Mouse (Mus musculus) left cerebral cortex, adult 11 months (tissue): Measurements from ENCODE around the gene Pltp.
A peak's percentile ranks its signal among the peaks of the same experiment; 100 is the strongest.

Experiments used
- DNase-seq: peaks from one replicate; pipeline ENCODE4 v3.0.0; 2022; ENCODE audit warnings: low spot score

The Pltp gene

GRCm38 (mm10) chr2:164845782-164846181 lies 11.7 kb downstream of the Pltp start:
- no peak for DNase-seq

GRCm38 (mm10) chr2:164835164-164835563 lies 22.3 kb downstream of the Pltp start:
- no peak for DNase-seq

- no peak for DNase-seq
Observed at GRCm38 (mm10) chr2:164834531-164834930, 23.0 kb downstream of the Pltp start.

GRCm38 (mm10) chr2:164833314-164833959 lies 24.1 kb downstream of the Pltp start, which contains the start of gene Neurl2:
Gene Neurl2 (minus strand): TSS chr2:164833456.
- peak; percentile 91 for DNase-seq

- peak; percentile 64 for DNase-seq
Observed at GRCm38 (mm10) chr2:164832748-164833301, 24.7 kb downstream of the Pltp start, which contains the start of gene Ctsa. Gene Ctsa (plus strand): TSS chr2:164832873.

GRCm38 (mm10) chr2:164832032-164832747 lies 25.3 kb downstream of the Pltp start:
- no peak for DNase-seq

- no peak for DNase-seq
Observed at GRCm38 (mm10) chr2:164831029-164831428, 26.5 kb downstream of the Pltp start.

- DNase-seq: no peak
Observed at GRCm38 (mm10) chr2:164829090-164829489, 28.4 kb downstream of the Pltp start.

- no peak for DNase-seq
Observed at GRCm38 (mm10) chr2:164828437-164828836, 29.1 kb downstream of the Pltp start, which contains the start of gene Spata25. Gene Spata25 (minus strand): TSS chr2:164828537.

- DNase-seq: no peak
Observed at GRCm38 (mm10) chr2:164827146-164827850, 30.2 kb downstream of the Pltp start.

- no peak for DNase-seq
Observed at GRCm38 (mm10) chr2:164825521-164825920, 32.0 kb downstream of the Pltp start.

GRCm38 (mm10) chr2:164823969-164824368 lies 33.5 kb downstream of the Pltp start:
- no peak for DNase-seq

GRCm38 (mm10) chr2:164823181-164823585 lies 34.3 kb downstream of the Pltp start:
- DNase-seq: no peak

GRCm38 (mm10) chr2:164822636-164823165 lies 34.8 kb downstream of the Pltp start, which contains the start of gene Zswim1:
Gene Zswim1 (plus strand): TSS chr2:164822686.
- DNase-seq: peak; percentile 99

GRCm38 (mm10) chr2:164821060-164821459 lies 36.5 kb downstream of the Pltp start:
- DNase-seq: no peak

GRCm38 (mm10) chr2:164817703-164818102 lies 39.8 kb downstream of the Pltp start:
- DNase-seq: no peak

- no peak for DNase-seq
Observed at GRCm38 (mm10) chr2:164817206-164817605, 40.3 kb downstream of the Pltp start.

GRCm38 (mm10) chr2:164815821-164816220 lies 41.7 kb downstream of the Pltp start:
- DNase-seq: no peak

- no peak for DNase-seq
Observed at GRCm38 (mm10) chr2:164815348-164815747, 42.2 kb downstream of the Pltp start.

GRCm38 (mm10) chr2:164813557-164813956 lies 44.0 kb downstream of the Pltp start:
- DNase-seq: no peak

GRCm38 (mm10) chr2:164806614-164807013 lies 50.9 kb downstream of the Pltp start:
- no peak for DNase-seq

GRCm38 (mm10) chr2:164805332-164805718 lies 52.2 kb downstream of the Pltp start:
- DNase-seq: no peak
